Mouse (Mus musculus): ENCODE results near the gene Olfr314.
"Not testable (repeated sequence)": the region's sequence is repeated elsewhere in the genome, so short reads cannot be mapped to it uniquely, and the experiment has no call there.

Gene Olfr314

DNA sequence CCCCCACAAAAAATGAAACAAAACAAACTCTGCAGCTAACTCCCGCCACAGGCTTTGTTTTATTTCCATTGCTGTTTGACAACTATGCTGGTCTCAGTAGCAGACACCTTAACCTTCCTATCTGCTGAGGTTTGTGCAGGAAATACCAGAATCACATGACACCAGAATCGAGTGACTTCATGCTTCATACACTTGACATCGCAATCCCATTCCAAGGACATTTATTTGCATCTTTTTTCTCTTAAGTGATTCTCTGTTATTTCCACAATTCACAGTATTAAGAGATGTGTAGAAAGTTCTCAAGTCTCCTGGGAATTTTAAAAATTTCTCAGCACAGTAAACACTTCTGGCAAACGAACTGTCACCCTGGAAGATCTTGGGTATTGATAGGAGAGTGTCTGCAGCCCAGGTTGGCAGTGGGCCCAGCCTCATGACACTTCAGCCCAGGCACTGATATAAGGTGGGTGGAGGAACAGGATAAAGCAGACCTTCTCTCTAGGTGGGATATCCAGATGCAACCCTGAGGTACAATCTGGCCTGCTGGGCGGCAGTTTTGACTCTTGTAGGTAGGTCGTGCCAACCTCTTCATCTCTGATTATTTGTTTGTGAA is at the start of gene Olfr314:
Gene Olfr314 (plus strand): TSS at position 473 of the 610 bp plus-strand sequence.
- DNase-seq (ENCODE audit: low spot score in 2 of 2) = no peak

DNA sequence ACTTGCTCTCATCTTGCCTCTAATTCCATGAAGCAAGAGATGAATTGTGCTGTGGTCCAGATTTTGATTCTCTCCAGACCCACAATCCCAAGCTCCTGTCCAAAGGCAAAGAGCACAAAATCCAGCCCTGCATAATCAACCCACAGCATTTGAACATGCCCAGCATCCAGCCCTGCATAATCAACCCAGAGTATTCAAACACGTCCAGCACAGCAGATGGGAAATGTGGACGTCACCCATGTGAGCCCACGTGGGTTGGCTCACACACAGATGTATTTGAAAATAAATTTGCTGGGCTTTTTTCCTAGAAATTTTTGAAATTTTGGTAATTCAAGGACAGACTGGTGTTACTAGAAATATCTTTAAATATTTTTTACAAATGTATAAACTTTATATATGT is 49.4 kb upstream of the Olfr314 start:
- peak; percentile 16 to 42 for DNase-seq (ENCODE audit: low spot score in 2 of 2)

DNA sequence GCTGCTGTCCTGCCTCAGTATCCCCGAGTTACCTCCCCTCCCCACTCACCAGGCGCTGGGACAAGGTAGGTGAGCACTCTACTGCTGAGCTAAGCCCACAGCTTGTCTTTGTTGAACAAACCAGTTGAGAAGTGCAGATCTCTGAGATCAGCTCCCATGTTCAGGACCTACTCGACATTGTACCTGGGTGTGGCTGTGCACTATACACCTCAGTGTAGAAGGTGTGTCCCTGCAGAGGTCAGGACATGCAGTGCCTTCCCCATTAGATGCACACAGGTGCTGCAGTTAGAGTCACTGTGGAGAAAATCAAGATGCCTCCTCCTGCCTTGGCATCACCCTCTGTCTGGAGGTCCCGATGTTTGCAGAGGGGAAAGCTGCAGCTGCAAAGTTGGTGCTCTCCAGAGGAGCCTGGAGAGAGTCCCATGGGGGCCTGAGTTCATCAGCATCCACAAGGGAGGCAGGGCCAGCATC is 43.9 kb upstream of the Olfr314 start, which contains the start of gene Olfr317:
Gene Olfr317 (minus strand): TSS at position 421 of the 471 bp plus-strand sequence.
- DNase-seq (ENCODE audit: low spot score in 2 of 2) = no peak

DNA sequence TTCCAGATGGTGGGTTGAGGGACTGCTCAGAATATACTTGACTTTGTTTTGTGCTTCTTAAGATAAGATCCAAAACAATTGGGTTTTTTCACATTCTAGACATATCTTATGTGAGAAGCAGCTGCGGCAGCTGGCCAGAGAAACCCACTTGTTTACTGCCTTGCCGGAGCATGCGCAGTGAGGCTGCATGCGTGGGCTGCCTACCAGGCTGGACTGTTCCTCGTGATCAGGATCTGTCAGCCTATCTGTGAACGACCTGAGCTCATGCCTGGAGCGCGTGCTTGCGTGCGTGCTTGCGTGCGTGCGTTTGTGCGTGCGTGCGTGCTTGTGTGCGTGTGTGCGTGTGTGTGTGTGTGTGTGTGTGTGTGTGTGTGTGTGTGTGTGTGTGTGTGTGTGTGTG is 31.7 kb upstream of the Olfr314 start:
- peak; percentile 12 to 44 for DNase-seq (ENCODE audit: low spot score in 2 of 2)

DNA sequence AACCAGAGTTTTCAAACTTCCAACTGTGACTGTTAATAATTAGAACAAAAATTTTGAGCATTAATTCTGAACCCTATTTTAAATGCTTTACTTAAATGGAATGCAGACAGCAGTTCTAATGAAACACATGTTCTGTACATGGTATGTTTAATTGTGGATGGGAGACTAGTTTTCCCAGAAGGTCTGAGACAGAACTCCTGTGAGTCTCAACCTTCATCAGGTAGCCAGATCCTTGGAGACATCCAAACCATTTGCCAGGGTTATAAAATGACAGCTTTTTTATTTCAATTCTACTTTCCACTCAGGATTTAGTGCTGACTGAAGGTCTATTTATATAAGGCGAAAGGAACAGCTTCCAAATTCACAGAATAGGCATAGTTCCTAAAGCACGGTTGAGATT is 30.3 kb upstream of the Olfr314 start, which contains the start of gene Olfr316:
Gene Olfr316 (plus strand): TSS at position 301 of the 400 bp plus-strand sequence.
- no peak for DNase-seq (ENCODE audit: low spot score in 2 of 2)

DNA sequence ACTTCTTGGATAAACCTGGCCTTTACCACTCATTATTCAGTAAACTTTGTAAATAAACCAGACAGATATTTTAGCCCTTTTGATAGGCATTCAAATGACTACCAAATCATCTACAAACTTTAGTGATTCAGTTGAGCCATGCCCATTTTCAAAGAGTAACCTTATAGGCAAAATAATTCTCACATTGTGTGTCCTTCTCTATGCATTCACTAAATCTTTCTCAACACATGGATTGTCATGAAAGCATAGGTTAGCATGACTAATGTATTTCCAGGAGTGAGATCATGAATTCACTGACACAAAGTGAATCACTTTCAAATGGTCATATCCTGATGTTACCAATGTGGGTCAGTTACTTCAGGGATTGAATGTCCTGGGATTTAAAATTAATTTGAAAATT is 9.9 kb upstream of the Olfr314 start, which contains the start of gene Olfr315:
Gene Olfr315 (plus strand): TSS at position 301 of the 400 bp plus-strand sequence.
- no peak for DNase-seq (ENCODE audit: low spot score in 2 of 2)

DNA sequence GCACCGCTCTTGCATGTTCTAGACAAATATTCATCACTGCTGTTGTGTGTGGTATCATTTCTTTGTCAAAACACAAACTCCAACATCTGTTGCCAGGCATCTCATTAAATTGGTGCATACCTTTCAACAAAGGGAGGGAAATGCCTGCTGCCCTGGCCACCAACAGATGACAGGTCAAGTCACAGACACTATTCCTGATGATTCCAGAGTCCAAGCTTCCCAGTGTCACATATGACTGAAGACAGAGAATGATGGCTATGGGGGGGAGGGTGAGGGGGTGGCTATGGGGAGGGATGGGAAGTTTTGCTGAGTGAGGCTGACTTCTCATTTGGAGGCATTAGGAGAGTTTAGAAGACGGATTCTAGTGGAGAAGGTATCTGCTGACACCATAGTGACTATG is 1.4 kb downstream of the Olfr314 start:
- DNase-seq (ENCODE audit: low spot score in 2 of 2) = no peak

DNA sequence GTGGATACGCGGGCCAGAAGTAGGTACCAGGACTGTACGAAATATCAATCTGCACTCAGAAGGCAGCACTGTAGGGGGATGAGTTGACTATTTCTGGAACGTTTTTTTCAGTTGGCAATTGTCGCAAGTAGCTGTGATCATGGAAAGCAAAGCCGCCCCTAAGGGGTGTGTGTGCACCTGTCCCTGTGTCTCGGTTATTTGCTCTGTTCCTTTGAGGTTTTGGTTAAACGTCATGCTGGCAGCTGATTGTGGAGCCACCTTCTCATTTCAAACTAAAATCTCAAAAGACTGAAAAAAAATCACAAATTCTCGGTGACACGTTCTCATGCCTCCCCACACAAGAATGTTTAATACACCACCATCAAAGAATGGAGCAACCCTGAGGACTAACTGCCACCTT is 4.9 kb downstream of the Olfr314 start:
- DNase-seq (ENCODE audit: low spot score in 2 of 2) = no peak

DNA sequence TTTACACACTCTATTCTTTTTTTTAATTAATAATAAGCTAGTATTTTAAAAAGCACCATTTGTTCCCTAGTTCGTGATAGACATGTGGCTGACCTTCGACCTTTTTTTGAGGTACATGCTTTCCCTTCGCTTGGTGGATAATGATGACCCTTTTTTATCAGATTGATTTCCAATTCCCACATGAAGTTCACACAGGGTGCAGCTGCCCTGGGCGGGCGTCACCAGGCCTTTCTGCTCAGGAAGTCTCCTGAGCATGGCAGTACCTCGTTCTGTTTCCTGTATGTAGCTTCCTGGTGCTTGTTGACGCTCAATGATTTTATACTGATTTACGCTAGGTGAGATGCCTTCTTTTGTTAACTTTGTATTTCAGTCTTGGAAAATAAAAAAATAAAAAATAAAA is 5.6 kb downstream of the Olfr314 start:
- DNase-seq (ENCODE audit: low spot score in 2 of 2) = no peak

DNA sequence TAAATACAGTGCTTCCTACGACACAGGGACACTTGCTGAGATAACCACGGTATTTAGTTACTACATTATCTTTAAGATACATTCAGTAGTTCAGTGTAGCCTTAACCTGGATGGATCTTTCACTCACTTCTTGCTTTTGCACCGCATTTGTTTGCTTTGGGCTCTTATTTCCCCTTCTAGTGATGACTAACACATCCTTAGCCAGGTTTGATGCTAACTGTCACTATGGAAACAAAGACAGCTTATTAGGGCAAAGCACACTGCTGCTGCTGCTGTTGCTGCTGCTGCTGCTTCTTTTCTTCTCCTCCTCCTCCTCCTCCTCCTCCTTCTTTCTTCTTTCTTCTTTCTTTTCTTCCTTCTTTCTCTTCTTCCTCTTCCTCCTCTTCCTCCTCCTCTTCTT is 6.8 kb downstream of the Olfr314 start:
- no peak for DNase-seq (ENCODE audit: low spot score in 2 of 2)

DNA sequence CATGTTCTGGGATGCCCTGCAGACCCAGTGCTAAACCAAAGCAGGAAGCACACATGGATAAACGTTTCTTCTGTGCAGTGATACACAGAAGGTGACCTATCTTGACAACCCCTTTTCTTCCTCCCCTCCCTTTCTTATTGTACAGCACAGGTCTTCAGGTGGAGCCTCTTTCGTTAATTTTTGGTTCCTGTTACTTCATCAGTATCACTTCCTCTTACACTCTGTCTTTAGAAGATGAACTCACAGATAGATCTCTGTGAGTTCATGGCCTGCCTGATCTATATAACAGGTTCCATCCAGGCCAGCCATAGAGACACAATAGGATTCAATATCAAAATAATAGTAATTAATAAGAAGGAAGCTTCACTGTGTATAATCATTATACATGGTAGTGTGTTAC is 7.3 kb downstream of the Olfr314 start:
- no peak for DNase-seq (ENCODE audit: low spot score in 2 of 2)

DNA sequence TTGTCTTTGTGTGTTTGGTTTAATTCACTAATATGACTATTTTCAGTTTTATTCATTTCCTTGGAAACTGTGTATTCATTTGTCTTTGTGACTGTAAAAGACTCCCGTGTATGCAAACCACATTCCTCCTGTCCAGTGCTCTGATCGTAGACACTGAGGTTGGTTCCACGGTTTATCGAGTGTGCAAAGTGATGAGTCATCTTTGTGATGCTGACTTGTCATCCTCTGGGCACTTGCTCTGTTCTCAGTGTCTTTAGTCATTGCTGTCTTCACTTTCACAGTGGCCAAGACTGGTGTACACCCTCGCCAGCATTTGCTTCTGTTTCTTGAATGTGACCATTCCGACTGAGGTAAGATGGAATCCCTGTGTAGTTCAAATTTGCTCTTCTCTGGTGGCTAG is 7.9 kb downstream of the Olfr314 start:
- no peak for DNase-seq (ENCODE audit: low spot score in 2 of 2)

DNA sequence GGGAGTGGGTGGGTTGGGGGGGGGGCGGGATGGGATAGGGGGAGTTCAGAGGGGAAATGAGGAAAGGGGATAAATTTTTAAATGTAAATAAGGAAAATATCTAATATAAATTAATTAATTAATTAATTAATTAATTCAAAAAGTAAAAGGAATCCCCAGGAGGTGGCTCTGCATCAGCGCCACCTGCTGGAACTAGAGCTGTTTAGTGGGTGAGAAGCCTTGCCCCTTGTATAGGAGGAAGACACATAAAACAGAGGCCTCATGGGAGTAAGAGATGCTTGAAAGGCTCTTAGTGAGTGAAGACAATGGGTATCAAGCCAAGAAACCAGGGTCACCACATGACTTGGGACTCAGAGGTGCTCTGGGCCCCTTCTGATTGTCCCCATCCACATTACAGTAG is 13.1 kb downstream of the Olfr314 start:
- no peak for DNase-seq (ENCODE audit: low spot score in 2 of 2)

DNA sequence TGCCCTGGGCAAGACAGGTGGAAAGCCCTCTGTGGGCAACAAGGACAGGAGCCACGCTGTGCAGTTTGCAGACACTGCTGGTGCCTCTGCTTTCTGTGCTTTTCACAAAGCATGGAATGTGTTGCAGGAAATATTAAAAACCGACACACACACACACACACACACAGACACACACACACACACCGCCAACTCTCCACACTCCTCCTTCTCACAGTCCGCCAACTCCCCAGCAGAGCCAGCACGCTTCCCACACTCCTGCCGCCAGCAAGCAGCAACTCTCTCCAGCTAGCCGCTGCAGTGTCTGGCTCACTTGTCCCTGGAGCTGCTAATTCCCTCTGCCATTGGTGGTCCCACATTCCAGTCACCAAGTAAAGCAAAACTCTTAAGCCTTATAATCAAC is 14.1 kb downstream of the Olfr314 start:
- peak; percentile 26 to 47 for DNase-seq (ENCODE audit: low spot score in 2 of 2)

DNA sequence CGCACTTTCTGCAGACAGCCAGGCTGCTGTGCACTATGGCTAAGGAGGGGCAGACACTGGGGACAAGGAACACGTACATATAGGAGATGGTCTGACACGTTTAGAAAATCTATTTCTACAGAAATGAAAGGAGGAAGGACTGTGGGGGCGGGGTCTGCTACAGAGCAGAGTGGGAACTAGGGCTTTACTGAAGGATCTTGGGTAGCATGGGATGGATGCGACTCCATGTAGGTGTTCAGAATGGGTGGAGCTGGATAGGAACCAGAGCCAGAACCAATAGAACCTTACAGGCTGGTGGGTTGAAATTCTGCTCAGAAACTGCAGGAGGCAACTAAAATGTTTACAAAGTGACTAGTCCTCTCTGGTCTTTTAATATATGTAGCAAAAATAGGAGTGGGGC is 17.0 kb downstream of the Olfr314 start:
- DNase-seq (ENCODE audit: low spot score in 2 of 2) = no peak

DNA sequence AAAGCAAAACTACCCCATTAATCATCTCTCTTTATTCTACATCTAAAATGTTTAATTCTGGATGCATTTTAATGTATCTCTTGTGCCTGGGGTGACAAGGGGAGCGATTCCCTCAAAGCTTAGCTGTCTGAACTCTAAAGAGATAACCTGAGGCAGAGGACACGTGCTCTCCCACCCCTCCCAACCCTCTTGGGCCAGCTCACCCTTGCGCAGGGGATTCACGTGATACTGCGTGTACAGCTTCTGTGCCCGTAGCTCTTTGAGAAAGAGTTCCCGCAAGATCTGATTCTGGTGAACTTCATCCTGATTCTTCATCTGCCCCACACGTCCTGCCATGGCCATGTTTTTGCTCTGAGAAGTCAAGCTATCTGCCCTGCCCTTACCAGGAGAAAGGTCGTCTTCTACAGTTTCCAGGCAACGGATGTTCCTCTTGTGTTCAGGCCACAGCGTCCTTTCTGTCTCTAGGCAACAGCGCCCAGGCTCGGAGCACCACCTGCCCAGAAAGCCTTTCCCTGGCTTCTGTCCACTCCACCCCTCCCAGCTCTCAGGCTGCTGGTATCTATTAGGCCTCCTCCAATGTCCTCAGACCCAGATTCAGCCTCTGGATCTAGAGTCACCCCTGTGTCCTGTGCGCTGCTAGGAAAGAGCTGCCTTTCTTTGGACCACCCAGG is 18.9 kb downstream of the Olfr314 start, which contains the start of gene Fam183b:
Gene Fam183b (minus strand): TSS at position 403 of the 671 bp plus-strand sequence.
- no peak for DNase-seq (ENCODE audit: low spot score in 2 of 2)

DNA sequence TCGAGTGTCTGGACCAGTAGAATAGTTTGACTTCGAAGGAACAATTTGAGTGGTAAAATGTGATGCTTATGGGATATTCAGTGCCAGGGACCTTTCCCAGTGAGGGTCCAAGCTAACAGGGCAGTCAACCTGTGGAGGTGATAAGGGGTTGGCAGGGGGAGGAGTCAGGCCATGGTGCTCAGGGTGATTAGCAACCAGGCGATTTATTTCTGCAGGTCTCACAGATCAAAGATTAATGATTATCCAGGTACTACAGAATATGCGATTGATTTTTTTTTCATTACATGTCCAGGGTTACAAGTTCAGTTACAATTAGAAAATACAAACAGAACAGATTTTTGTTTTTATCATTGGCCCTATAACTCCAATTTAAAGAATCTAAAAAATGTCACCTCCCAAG is 21.1 kb downstream of the Olfr314 start:
- no peak for DNase-seq (ENCODE audit: low spot score in 2 of 2)

DNA sequence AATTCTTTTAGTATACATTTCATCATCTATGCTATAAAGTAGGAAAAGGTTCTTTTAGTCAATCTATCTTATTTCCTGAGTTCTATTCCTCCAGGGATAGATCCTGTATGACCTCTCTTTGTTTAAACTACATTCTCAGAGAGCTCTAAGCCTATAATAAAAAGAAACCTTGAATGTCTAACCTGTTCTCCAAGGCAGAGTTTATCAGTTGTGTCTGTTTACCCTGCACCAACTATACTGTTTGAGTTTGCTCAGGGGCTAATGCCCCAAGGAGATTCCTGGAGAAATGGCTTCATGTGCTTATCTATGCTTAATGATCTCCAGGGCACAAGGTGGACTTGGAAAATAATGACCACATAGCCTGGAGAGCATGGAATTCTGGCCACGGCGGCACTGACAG is 21.6 kb downstream of the Olfr314 start:
- no peak for DNase-seq (ENCODE audit: low spot score in 2 of 2)

DNA sequence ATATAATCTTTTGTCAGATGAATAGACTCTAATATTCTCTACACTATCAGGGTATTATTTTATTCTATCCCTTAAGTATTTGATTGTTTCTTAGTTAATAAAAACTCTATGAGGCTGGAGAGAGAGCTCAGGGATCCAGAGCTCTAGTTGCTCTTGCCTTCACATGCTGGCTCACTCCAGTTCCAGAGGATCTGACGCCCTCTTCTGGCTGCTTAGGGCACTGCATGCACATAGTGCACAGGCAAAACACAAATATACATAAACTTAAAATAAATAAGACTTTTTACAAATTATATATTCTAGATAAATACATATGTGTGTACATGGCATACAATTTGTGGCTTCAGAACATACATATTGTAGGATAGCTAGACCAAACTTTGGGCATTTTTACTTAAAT is 29.2 kb downstream of the Olfr314 start:
- no peak for DNase-seq (ENCODE audit: low spot score in 2 of 2)

DNA sequence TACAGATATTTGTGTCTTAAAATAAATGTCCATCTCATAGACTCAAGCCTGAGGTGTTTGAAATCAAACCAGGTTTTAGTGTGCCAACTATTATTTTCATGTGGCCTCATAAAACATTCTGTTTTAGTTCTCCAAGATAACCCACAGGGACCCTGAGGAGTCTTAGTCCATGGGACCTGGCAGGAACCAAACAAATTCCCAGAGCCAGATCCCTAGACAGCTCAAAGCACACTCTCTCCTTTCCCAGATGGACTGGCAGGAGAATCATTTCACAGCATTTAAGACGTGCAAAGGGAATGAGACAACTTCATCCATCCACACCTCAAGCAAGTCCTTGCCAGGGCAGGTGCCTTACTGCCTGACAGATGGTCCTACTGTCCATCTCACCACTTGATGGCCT is 31.9 kb downstream of the Olfr314 start, which contains the start of gene Olfr313:
Gene Olfr313 (plus strand): TSS at position 301 of the 400 bp plus-strand sequence.
- DNase-seq (ENCODE audit: low spot score in 2 of 2) = not testable (repeated sequence)

DNA sequence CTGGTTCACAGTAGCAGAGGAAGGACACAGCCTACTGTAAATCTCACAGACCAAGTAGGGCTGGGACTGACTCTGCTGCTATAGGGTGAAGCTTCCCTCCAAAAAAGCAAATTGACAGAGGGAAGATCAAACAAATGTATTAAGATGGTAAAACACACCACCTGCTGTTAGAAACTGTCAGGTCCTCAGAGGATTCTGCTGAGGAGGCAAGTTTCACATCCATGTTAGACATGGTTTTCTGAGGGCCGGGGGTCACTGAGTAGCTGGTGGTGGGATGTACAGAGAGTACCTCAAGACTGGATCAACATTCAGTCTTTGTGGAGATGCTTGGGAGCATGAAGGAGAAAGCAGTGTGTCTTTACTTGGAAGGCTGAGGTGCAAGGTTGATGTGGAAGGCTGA is 32.9 kb downstream of the Olfr314 start:
- no peak for DNase-seq (ENCODE audit: low spot score in 2 of 2)

DNA sequence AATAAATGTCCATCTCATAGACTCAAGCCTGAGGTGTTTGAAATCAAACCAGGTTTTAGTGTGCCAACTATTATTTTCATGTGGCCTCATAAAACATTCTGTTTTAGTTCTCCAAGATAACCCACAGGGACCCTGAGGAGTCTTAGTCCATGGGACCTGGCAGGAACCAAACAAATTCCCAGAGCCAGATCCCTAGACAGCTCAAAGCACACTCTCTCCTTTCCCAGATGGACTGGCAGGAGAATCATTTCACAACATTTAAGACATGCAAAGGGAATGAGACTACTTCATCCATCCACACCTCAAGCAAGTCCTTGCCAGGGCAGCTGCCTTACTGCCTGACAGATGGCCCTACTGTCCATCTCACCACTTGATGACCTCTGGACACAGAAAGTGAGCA is 46.2 kb downstream of the Olfr314 start, which contains the start of gene Olfr312:
Gene Olfr312 (plus strand): TSS at position 301 of the 400 bp plus-strand sequence.
- DNase-seq (ENCODE audit: low spot score in 2 of 2) = not testable (repeated sequence)

DNA sequence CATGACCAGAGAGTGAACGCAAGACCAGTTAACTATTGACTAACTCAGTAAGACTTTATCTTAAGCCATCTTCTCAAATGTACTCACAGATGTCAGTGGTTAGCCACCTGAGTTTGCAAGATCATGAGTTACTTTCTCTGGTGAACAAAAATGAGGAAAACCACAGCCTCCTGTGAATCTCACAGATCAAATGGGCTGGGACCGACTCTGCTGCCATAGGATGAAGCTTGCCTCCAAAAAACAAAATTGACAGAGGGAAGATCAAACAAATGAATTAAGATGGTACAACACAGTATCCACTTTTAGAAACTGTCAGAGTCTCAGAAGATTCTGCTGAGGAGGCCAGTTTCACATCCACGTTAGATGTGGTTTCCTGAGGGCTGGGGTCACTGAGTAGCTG is 47.0 kb downstream of the Olfr314 start:
- no peak for DNase-seq (ENCODE audit: low spot score in 2 of 2)
